Mouse (Mus musculus): ENCODE results near the gene Smarcc2. TPM values are rescaled to one million over a fixed set of nuclear protein-coding genes. Genes with fewer than 3 reads are reported as not detected.
A peak's percentile ranks its signal among the peaks of the same experiment; 100 is the strongest.

Gene Smarcc2
- polyA plus RNA-seq, 1 experiment from 2014 or later, result 83.3 TPM

DNA sequence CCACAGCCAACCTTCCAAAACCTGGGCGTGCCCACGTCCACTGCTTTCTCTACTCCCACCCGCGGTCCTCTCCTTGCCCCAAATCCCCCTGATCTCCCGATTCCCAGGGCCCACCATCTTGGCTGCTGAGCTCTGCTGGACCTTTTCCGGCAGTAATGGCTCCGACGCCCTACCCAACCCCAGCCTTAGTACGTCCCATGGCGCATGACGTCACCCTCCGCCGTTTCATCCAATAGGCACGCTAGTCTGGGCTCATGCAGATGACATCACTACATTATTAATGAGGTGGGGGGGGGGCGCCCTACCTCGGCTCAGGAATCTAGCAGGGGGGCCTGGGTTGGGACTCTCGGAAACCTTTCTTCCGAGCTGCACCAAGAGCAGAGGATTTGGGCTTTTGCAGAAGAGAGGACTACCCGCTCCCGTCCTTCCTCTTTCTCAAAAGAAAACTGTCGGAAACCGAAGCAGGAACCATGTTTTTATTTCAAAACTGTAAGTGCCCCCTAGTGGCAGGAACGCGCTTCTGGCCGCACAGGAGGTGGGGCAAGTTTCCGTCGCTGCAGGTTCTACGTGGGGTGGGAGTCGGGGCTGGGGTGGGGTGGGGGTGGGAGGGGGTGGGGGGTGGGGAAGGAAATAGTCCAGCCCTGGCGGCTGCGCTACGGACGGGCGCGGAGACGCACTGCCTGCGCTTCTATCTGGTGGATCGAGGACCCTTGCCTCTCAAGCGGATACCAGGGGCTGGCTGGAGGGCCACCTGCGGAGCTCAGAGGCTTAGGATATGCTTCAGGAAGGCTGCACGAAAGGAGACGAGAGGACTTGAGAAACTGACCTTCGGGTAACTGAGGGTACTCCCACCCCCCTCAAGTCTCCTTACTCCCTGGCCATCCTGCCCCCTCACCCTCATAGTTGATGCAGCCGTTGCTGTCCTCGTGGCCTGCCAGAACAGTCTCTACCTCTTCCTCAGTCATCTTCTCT lies 34.9 kb downstream of the Smarcc2 start, which contains the start of gene Myl6:
Myl6 (minus strand) TSS at position 451 of the 972 bp plus-strand sequence.
- ATAC-seq (ENCODE audit: insufficient number of reproducible peaks, low FRiP score), result peak; percentile 93
- Histone ChIP-seq H3K36me3 (peaks cover 35% of the 10 kb centered on the region), H3K27me3 (replicated peaks) (no peaks in the 10 kb centered on the region), H3K4me3 (peak within 1 kb of the TSS; percentile 87), H3K9ac (peak within 1 kb of the TSS; percentile 97), H3K4me1 (replicated peaks) (peaks cover 56% of the 10 kb centered on the region), H3K9me3 (replicated peaks) (no peaks in the 10 kb centered on the region), H3K27ac (ENCODE audit: poor library complexity, severe bottlenecking) (peak within 1 kb of the TSS; percentile 97), H3K4me2 (peak within 1 kb of the TSS; percentile 85)
- under 1% methylated on average over 45 of the region's 45 CpGs for WGBS

DNA sequence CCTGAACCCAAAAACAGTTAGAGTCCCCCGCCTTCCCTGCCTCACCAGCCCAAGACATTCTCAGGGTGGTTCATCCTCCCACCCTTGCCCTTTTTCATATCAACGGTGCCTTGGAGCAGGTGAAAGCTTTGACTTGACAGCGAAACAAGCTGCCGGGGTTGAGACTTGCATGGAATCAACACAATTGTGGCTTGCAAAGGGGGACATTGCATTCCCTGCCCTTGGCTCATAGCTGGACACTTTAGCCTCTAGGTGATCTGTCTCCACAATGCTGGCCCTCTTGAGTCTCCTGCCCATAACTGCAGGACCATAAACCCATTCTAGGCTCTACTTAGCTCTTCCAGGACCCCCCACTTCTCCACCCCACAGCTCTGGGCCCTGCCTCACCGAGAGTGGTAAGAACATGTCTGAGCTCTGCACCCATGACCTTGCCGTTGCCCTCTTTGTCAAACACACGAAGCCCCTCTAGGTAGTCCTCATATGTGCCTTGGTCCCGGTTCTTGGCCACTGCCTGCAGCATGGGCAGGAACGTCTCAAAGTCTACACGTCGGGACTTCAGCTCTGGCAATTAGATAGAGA lies 35.7 kb downstream of the Smarcc2 start:
- Histone ChIP-seq H3K27ac (ENCODE audit: poor library complexity, severe bottlenecking) (peak overlapping the region; percentile 97), H3K4me1 (replicated peaks) (peaks cover 51% of the 10 kb centered on the region)

DNA sequence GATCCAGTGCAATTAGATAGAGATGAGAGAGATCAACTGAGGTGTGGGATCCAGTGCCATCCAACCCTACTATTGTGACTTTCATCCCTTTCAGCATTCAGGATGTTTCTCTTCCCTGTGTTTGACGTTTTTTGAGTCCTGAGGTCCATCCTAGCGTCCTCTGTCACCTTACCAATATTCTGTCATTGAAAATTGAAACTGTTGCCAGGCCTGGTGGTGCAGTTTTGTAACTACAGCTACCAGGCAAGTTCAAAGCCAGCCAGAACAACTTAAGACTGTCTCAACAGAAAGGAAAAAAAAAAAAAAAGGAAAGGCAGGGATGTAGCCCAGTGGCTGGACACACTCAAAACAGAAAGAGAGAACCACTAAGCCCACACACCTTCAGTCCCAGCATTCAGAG lies 36.2 kb downstream of the Smarcc2 start:
- peaks cover 46% of the 10 kb centered on the region for H3K4me1 ChIP-seq (replicated peaks)
- peak overlapping the region; percentile 97; the same call in 1 of the 2 replicates for H3K9ac ChIP-seq
- peak overlapping the region; percentile 97; the same call in 1 of the 2 replicates for H3K27ac ChIP-seq (ENCODE audit: poor library complexity, severe bottlenecking)
- no peaks in the 10 kb centered on the region for H3K27me3 ChIP-seq (replicated peaks)
- peaks cover 23% of the 10 kb centered on the region for H3K36me3 ChIP-seq
- no peak for ATAC-seq (ENCODE audit: insufficient number of reproducible peaks, low FRiP score)
- peak overlapping the region; percentile 85 for H3K4me2 ChIP-seq
- WGBS, result 69% methylated on average over 2 of the region's 2 CpGs
- H3K4me3 ChIP-seq, result peak overlapping the region; percentile 87
- no peaks in the 10 kb centered on the region for H3K9me3 ChIP-seq (replicated peaks)

More for the DNA sequence above, 35.7 kb downstream of the Smarcc2 start:
- ATAC-seq (ENCODE audit: insufficient number of reproducible peaks, low FRiP score), result no peak
- Histone ChIP-seq H3K36me3 (peaks cover 28% of the 10 kb centered on the region), H3K9ac (peak overlapping the region; percentile 97), H3K4me2 (peak overlapping the region; percentile 85), H3K9me3 (replicated peaks) (no peaks in the 10 kb centered on the region), H3K4me3 (peak overlapping the region; percentile 87), H3K27me3 (replicated peaks) (no peaks in the 10 kb centered on the region)
- WGBS, result 43% methylated on average over 11 of the region's 11 CpGs

DNA sequence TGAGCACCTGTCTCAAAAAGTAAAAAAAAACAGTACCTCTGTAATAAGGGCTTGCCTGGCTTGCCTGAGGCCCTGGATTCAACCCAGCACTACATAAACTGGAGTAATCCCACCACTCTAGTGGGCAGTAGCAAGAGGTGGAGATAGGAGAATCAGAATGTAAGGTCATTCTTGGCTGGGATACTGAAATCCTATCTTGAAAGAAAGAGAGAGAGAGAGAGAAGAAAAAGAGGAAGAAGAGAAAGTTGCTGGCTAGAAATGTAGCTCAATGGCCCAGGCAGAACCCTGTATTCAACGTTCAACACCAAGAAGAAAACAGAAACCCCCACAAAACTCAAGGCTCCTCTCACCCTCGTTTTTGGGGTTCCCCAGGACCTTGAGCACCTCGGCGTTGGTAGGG lies 36.9 kb downstream of the Smarcc2 start:
- Histone ChIP-seq H3K27me3 (replicated peaks) (no peaks in the 10 kb centered on the region), H3K9me3 (replicated peaks) (no peaks in the 10 kb centered on the region), H3K27ac (ENCODE audit: poor library complexity, severe bottlenecking) (peak overlapping the region; percentile 18; the same call in 1 of the 2 replicates), H3K36me3 (peaks cover 17% of the 10 kb centered on the region), H3K4me1 (replicated peaks) (peaks cover 40% of the 10 kb centered on the region), H3K4me3 (no peak overlapping the region), H3K4me2 (no peak overlapping the region), H3K9ac (peak overlapping the region; percentile 36; the same call in 1 of the 2 replicates)
- 72% methylated on average over 4 of the region's 4 CpGs for WGBS
- no peak for ATAC-seq (ENCODE audit: insufficient number of reproducible peaks, low FRiP score)

DNA sequence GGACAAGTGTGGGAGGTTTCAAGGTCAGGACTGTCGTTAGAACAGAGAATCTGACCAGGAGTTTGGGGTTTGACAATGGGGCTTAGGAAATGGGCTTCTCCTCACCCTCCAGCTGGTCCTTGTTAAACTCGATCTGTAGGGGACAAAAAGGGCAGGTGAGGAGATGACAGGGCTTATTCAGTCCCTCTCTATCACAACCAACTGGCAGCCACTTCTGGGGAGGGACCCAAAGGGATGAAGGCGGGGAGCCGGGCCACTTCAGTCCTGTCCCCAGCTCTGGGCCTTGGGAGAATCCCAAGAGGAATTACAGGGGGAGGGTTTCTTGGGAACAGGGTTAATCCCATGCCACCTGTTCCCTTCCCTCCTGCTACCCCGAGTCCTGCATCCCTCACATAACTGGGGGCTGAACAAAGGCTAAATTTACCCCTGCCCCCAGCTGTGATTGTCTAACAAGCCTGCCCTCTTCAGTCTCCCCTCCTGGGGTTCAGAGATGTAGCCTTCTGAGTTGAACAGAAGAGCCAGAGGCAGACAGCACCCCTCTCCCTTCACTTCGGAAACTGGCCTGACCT lies 37.5 kb downstream of the Smarcc2 start:
- H3K36me3 ChIP-seq, result peaks cover 10% of the 10 kb centered on the region
- no peak overlapping the region for H3K4me3 ChIP-seq
- 0 out of 2 replicates have a peak overlapping the region, but pooled peaks have one; percentile 4 for H3K4me2 ChIP-seq
- H3K27me3 ChIP-seq (replicated peaks), result no peaks in the 10 kb centered on the region
- peak overlapping the region; percentile 18; the same call in 1 of the 2 replicates for H3K27ac ChIP-seq (ENCODE audit: poor library complexity, severe bottlenecking)
- 33% methylated on average over 6 of the region's 6 CpGs for WGBS
- H3K4me1 ChIP-seq (replicated peaks), result peaks cover 33% of the 10 kb centered on the region
- ATAC-seq (ENCODE audit: insufficient number of reproducible peaks, low FRiP score), result no peak
- H3K9ac ChIP-seq, result peak overlapping the region; percentile 36
- H3K9me3 ChIP-seq (replicated peaks), result no peaks in the 10 kb centered on the region

DNA sequence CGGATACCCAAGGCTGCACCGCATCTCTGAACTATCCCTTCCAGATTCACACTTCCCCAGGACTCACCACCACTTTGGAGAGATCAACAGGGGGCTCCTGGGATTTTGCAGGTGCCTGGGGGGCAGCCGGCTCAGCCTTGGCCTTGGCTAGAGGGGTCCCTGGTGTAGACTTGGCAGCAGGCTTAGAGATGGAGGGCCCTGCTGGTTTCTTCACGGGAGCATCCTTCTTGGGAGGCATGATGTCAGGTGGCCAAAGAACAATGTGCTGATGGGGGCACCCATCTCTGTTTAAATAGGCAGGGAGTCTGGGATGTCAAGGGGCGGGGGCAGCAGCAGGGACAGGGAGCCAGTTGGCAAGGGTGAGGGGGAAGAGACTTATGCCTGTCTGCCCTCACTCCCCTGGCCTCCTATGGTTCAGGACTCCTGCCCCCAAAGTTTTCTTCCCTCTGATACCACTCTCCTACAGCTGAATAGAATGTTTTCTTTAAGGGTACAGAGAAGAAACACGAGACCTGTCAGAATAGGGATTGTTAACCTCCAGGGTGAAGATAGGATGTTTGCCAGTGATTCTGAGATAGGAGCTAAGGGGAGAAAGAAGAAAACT lies 38.2 kb downstream of the Smarcc2 start:
- Histone ChIP-seq H3K36me3 (0 out of 2 replicates have a peak, but pooled peaks cover 3% of the 10 kb centered on the region), H3K9me3 (replicated peaks) (no peaks in the 10 kb centered on the region), H3K4me2 (no peak overlapping the region), H3K9ac (0 out of 2 replicates have a peak overlapping the region, but pooled peaks have one; percentile 16), H3K27me3 (replicated peaks) (no peaks in the 10 kb centered on the region), H3K27ac (ENCODE audit: poor library complexity, severe bottlenecking) (no peak overlapping the region), H3K4me3 (no peak overlapping the region), H3K4me1 (replicated peaks) (peaks cover 26% of the 10 kb centered on the region)
- no peak for ATAC-seq (ENCODE audit: insufficient number of reproducible peaks, low FRiP score)
- 43% methylated on average over 6 of the region's 6 CpGs for WGBS

DNA sequence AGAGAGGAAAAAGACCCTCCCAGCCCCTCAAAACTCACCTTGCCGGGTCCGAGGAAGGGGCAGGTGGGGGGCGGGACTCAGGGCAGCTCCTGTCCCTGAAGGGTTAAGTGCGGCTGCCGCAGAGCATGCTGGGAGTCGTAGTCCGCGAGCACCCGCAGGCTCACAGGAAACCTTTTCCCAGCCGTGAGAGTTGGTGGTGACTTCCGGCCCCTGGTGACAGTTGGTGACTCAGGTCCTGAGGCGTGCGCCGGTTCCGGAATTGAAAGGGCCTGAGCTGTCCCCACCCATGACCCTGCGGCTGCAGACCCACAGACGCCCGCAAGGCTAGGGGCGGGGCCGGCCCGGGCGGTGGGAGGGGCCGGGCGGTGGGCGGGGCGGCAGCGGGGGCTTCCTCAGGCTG lies 39.5 kb downstream of the Smarcc2 start, which contains the start of gene Myl6b:
Myl6b (minus strand) TSS at position 96 of the 400 bp plus-strand sequence.
- H3K4me3 ChIP-seq, result peak within 1 kb of the TSS; percentile 62
- under 1% methylated on average over 26 of the region's 27 CpGs for WGBS
- peak within 1 kb of the TSS; percentile 95 for H3K27ac ChIP-seq (ENCODE audit: poor library complexity, severe bottlenecking)
- H3K27me3 ChIP-seq (replicated peaks), result no peaks in the 10 kb centered on the region
- H3K4me2 ChIP-seq, result peak within 1 kb of the TSS; percentile 75
- no peaks in the 10 kb centered on the region for H3K9me3 ChIP-seq (replicated peaks)
- H3K9ac ChIP-seq, result peak within 1 kb of the TSS; percentile 73
- ATAC-seq (ENCODE audit: insufficient number of reproducible peaks, low FRiP score), result peak; percentile 92
- H3K36me3 ChIP-seq, result no peaks in the 10 kb centered on the region
- H3K4me1 ChIP-seq (replicated peaks), result peaks cover 27% of the 10 kb centered on the region

DNA sequence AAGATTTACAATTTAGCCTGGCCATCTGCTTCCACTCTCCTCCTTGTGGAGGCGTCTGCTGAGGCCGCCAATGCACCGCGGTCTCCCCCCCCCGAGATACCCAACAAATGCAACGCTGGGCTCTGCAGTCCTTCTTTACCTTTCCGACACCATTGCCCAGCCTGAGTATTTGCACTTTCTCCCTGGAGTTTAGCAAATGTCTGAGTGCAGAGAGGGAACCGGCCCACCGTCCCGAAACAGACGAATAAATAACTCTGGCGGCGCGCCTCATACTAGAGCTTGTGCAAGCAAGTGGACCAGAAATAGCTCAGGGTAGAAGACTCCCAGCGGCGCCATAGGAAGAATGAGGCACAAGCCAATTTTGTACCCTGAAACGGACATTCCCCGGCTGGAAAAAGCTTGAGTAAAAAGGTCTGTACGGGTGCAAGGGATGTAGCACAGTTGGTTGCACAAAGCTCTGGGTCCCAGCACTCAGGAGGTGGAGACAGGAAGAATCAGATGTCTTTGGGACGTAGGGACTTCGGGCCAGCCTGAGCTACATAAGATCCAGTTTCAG lies 40.1 kb downstream of the Smarcc2 start:
- ATAC-seq (ENCODE audit: insufficient number of reproducible peaks, low FRiP score), result peak; percentile 57
- Histone ChIP-seq H3K4me2 (peak overlapping the region; percentile 75), H3K27me3 (replicated peaks) (no peaks in the 10 kb centered on the region), H3K9me3 (replicated peaks) (no peaks in the 10 kb centered on the region), H3K9ac (peak overlapping the region; percentile 73), H3K4me3 (peak overlapping the region; percentile 62), H3K36me3 (no peaks in the 10 kb centered on the region), H3K27ac (ENCODE audit: poor library complexity, severe bottlenecking) (peak overlapping the region; percentile 95), H3K4me1 (replicated peaks) (peaks cover 29% of the 10 kb centered on the region)
- WGBS, result under 1% methylated on average over 21 of the region's 21 CpGs

DNA sequence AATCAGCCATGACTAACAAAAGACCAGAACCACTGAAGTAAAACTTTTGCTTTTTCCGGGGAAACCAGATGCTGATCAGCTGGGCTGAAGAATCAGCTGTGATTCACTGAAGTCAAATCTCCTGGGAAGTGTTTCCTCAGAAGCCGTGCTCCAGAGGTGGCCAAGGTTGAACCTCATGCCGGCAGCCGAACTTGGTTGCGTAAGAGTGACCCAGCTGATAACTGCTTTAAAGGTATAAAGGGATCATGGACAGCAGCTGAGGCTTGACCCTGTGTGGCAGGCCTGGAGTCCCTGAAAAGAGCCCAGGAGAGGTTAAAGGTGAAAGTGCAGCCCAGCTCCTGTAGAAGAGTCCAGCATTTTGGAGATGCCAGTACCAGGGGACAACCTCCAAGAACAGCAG lies 43.3 kb downstream of the Smarcc2 start:
- Histone ChIP-seq H3K4me2 (no peak overlapping the region), H3K36me3 (peaks cover 3% of the 10 kb centered on the region; the same call in 1 of the 2 replicates), H3K27me3 (replicated peaks) (no peaks in the 10 kb centered on the region), H3K4me1 (replicated peaks) (peaks cover 12% of the 10 kb centered on the region), H3K4me3 (no peak overlapping the region), H3K9me3 (replicated peaks) (no peaks in the 10 kb centered on the region), H3K27ac (ENCODE audit: poor library complexity, severe bottlenecking) (no peak overlapping the region), H3K9ac (no peak overlapping the region)
- ATAC-seq (ENCODE audit: insufficient number of reproducible peaks, low FRiP score), result no peak
- WGBS, result 64% methylated on average over 5 of the region's 5 CpGs

DNA sequence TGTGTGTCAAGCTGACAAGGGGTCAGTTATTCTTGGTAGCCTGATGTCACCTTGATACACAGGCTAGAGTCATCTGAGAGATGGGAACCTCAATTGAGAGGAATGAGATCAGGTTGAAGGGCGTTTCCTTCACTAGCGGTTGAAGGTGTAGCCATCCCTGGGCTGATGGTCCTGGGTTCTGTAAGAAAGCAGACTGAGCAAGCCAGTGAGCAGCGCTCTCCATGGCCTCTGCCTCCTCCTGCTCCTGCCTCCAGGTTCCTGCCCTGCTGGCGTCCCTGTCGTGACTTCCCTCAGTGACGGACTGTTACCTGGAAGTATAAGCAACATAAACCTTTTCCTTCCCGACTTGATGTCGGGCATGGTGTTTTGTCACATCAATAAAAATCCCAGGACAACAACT lies 44.5 kb downstream of the Smarcc2 start:
- no peak for ATAC-seq (ENCODE audit: insufficient number of reproducible peaks, low FRiP score)
- H3K27me3 ChIP-seq (replicated peaks), result no peaks in the 10 kb centered on the region
- no peak overlapping the region for H3K9ac ChIP-seq
- H3K4me1 ChIP-seq (replicated peaks), result peaks cover 12% of the 10 kb centered on the region
- H3K27ac ChIP-seq (ENCODE audit: poor library complexity, severe bottlenecking), result no peak overlapping the region
- H3K4me2 ChIP-seq, result no peak overlapping the region
- 76% methylated on average over 8 of the region's 8 CpGs for WGBS
- no peak overlapping the region for H3K4me3 ChIP-seq
- H3K36me3 ChIP-seq, result peaks cover 3% of the 10 kb centered on the region; the same call in 1 of the 2 replicates
- no peaks in the 10 kb centered on the region for H3K9me3 ChIP-seq (replicated peaks)
